Comparison of ENCODE assay signal across 21 mouse cellular contexts in genomic region chr13:46976532-46976931, GRCm38 (mm10). TPM values are rescaled to one million over a fixed set of nuclear protein-coding genes. Genes with fewer than 3 reads are reported as not detected.
DNase-seq lines count a peak whose midpoint lies in the region; TF ChIP-seq lines count a peak whose summit lies in the region.
"Had no signal": no experiment of that assay in that cellular context is flagged by ENCODE, and none has a peak within 500 bp of the region (broad histone marks: within the 10 kb centered on the region; RNA-seq: fewer than 3 reads in every experiment).

No protein-coding gene starts in this region.

- TF ChIP-seq CTCF in gastrocnemius, adult 2 months (IDR thresholded peaks at IDR 0.05), result peak; percentile 8; the same call in 1 of the 2 replicates
- TF ChIP-seq CTCF in left cerebral cortex, adult 2 months (IDR thresholded peaks at IDR 0.05), result peak; percentile 13
- no peak for TF ChIP-seq CTCF in testis, adult 2 months (IDR thresholded peaks at IDR 0.05; ENCODE audit: control insufficient read depth, insufficient read depth, insufficient replicate concordance, low read depth, low read length)

- no peaks in the 10 kb centered on the region for H3K36me3 ChIP-seq in testis, adult 2 months (ENCODE audit: control insufficient read depth, insufficient read depth, low read length)
- H3K36me3 ChIP-seq: forebrain, embryonic 12.5 days; liver, embryonic 13.5 days; neural tube, embryonic 15.5 days had no signal

- H3K4me1 ChIP-seq in testis, adult 2 months (ENCODE audit: control insufficient read depth, insufficient read depth, low read length), result peaks cover 4% of the 10 kb centered on the region

- intact Hi-C loops in gastrocnemius, adult 2 months (cut with DNase I), result no loop called here
- intact Hi-C loops in gastrocnemius, postnatal 36 days (cut with DNase I), result no loop called here
- intact Hi-C loops in left cerebral cortex, adult 2 months (cut with DNase I), result loop anchor here (5.0 kb wide), 1 partner anchor 36 kb away; the partner anchor contains the start of gene Nhlrc1
- intact Hi-C loops in left cerebral cortex, postnatal 4 days (cut with DNase I), result no loop called here

- H3K27ac ChIP-seq in gastrocnemius, adult 2 months, result no peak overlapping the region
- no peak overlapping the region for H3K27ac ChIP-seq in left cerebral cortex, adult 2 months
- H3K27ac ChIP-seq in testis, adult 2 months (ENCODE audit: control insufficient read depth, insufficient read depth, low read depth, low read length), result no peak overlapping the region
- H3K27ac ChIP-seq: liver, embryonic 13.5 days; macrophage had no signal

- DNase-seq in gastrocnemius, adult 2 months, result no peak
- DNase-seq in gastrocnemius, postnatal 36 days, result no peak
- no peak for DNase-seq in left cerebral cortex, adult 2 months (ENCODE audit: extremely low spot score in 1 of 2, low spot score in 2 of 2)
- no peak for DNase-seq in left cerebral cortex, adult 18-20 months (ENCODE audit: low spot score in 2 of 2)
- DNase-seq in testis, postnatal 14 days (ENCODE audit: low spot score), result no peak
- no peak for DNase-seq in left cerebral cortex, postnatal 4 days
- DNase-seq in liver, result no peak
- DNase-seq: adrenal gland, postnatal 10 days; B cell, adult 2 months; cerebellum, adult 2 months; heart, adult 18-20 months; heart, postnatal 10 days; kidney, postnatal 10 days; layer of hippocampus, adult 9-11 months; liver, embryonic 13.5 days; thymus, postnatal 14 days had no signal

- no peak for TF ChIP-seq POLR2A in testis, adult 2 months (IDR thresholded peaks at IDR 0.05; ENCODE audit: control insufficient read depth, low read depth, low read length)

- no peak overlapping the region for H3K4me3 ChIP-seq in gastrocnemius, adult 2 months
- no peak overlapping the region for H3K4me3 ChIP-seq in left cerebral cortex, adult 2 months
- peak overlapping the region; percentile 69 for H3K4me3 ChIP-seq in testis, adult 2 months (ENCODE audit: control insufficient read depth, low read depth, low read length)
- H3K4me3 ChIP-seq: forebrain, embryonic 12.5 days; liver, embryonic 13.5 days; neural tube, embryonic 15.5 days had no signal

- no peaks in the 10 kb centered on the region for H3K27me3 ChIP-seq in testis, adult 2 months (ENCODE audit: control insufficient read depth, insufficient read depth, low read length)
- H3K27me3 ChIP-seq: forebrain, embryonic 12.5 days; liver, embryonic 13.5 days; neural tube, embryonic 15.5 days had no signal

RNA-seq across cellular contexts. Expression of gene Nhlrc1, which starts 38.1 kb away (rescaled TPM):
- total RNA-seq in gastrocnemius, adult 2 months (2021), result 1 to 10 TPM; 4.5 to 5.4 TPM
- total RNA-seq in gastrocnemius, postnatal 36 days (2021), result 1 to 10 TPM; 3.5 to 4.2 TPM
- 10 to 100 TPM; 13.2 to 17.9 TPM for total RNA-seq in left cerebral cortex, adult 2 months (2021)
- 10 to 100 TPM; 16.3 to 16.5 TPM for total RNA-seq in left cerebral cortex, adult 18-20 months (2021)
- 0.49 and 0.75 TPM in 2 replicates for polyA plus RNA-seq in testis, adult 2 months (2012; rRNA removed)
- 10 to 100 TPM; 13.8 to 14.9 TPM for total RNA-seq in left cerebral cortex, postnatal 4 days (2021)
- total RNA-seq: MEL had no signal

RNA-seq across cellular contexts. Expression of gene Kif13a, which starts 46.9 kb away (rescaled TPM):
- total RNA-seq in gastrocnemius, adult 2 months (2021), result 10 to 100 TPM; 90.6 to 92.3 TPM
- 10 to 100 TPM; 73.1 to 81.3 TPM for total RNA-seq in gastrocnemius, postnatal 36 days (2021)
- 10 to 100 TPM; 19.1 to 22.7 TPM for total RNA-seq in left cerebral cortex, adult 2 months (2021)
- total RNA-seq in left cerebral cortex, adult 18-20 months (2021), result 10 to 100 TPM; 20.2 to 24.2 TPM
- polyA plus RNA-seq in testis, adult 2 months (2012; rRNA removed), result 5.3 and 7.4 TPM in 2 replicates
- total RNA-seq in left cerebral cortex, postnatal 4 days (2021), result 10 to 100 TPM; 30.8 to 30.9 TPM
